ENCODE assay signal across 18 mouse cellular contexts in genomic region chr6:147871033-147871432, GRCm38 (mm10).
"Had no signal": no experiment of that assay in that cellular context is flagged by ENCODE, and none has a peak within 500 bp of the region (broad histone marks: within the 10 kb centered on the region; RNA-seq: fewer than 3 reads in every experiment).

No protein-coding gene starts in this region.

- H3K27ac ChIP-seq: macrophage; midbrain, embryonic 13.5 days; midbrain, embryonic 15.5 days; neural tube, embryonic 13.5 days; neural tube, embryonic 15.5 days had no signal

- DNase-seq: lung, adult 18-20 months; lung, embryonic 14.5 days; lung, postnatal 10 days; retina, postnatal 1 day; right cerebral cortex, adult 18-20 months; right cerebral cortex, postnatal 25 days; right cerebral cortex, postnatal 4 days; spleen, adult 18-20 months; thymus, adult 18-20 months; thymus, postnatal 14 days; thymus, postnatal 36 days had no signal

- H3K27me3 ChIP-seq: midbrain, embryonic 13.5 days; midbrain, embryonic 15.5 days; neural tube, embryonic 13.5 days; neural tube, embryonic 15.5 days had no signal

- H3K4me3 ChIP-seq: megakaryocyte, embryonic 14.5 days; midbrain, embryonic 13.5 days; midbrain, embryonic 15.5 days; neural tube, embryonic 13.5 days; neural tube, embryonic 15.5 days had no signal

- H3K9ac ChIP-seq: lung, embryonic 14.5 days; midbrain, embryonic 13.5 days; midbrain, embryonic 15.5 days; neural tube, embryonic 13.5 days; neural tube, embryonic 15.5 days had no signal

- H3K4me1 ChIP-seq: midbrain, embryonic 13.5 days; midbrain, embryonic 15.5 days; neural tube, embryonic 13.5 days; neural tube, embryonic 15.5 days had no signal

- H3K4me2 ChIP-seq: lung, embryonic 14.5 days; midbrain, embryonic 11.5 days; midbrain, embryonic 13.5 days; midbrain, embryonic 15.5 days; neural tube, embryonic 13.5 days; neural tube, embryonic 15.5 days had no signal

- H3K36me3 ChIP-seq: midbrain, embryonic 13.5 days; midbrain, embryonic 15.5 days; neural tube, embryonic 13.5 days; neural tube, embryonic 15.5 days had no signal

- ATAC-seq: midbrain, embryonic 13.5 days; midbrain, embryonic 15.5 days had no signal

- H3K9me3 ChIP-seq: midbrain, embryonic 13.5 days; midbrain, embryonic 15.5 days; neural tube, embryonic 13.5 days; neural tube, embryonic 15.5 days had no signal
